Mouse (Mus musculus) heart, embryonic 16.5 days (tissue): Measurements from ENCODE around the gene Oprm1. TPM values are rescaled to one million over a fixed set of nuclear protein-coding genes. Genes with fewer than 3 reads are reported as not detected.
"Not testable (repeated sequence)": the region's sequence is repeated elsewhere in the genome, so short reads cannot be mapped to it uniquely, and the experiment has no call there.

Source experiments
- ATAC-seq: fragments of 200-750 bp; cut with Nextera tagmentation; replicated peaks from 2 replicates; pipeline ENCODE4 v1.8.0; 2017; ENCODE audit warnings: moderate number of reproducible peaks; ENCODE audit not compliant: insufficient read depth, low FRiP score; ENCODE audit errors: extremely low read depth
- H3K27ac ChIP-seq: fragments of 300-500 bp; sonication (generic); 2 replicates; pipeline ENCODE4 v1.5.1; 2014; ENCODE audit warnings: mild to moderate bottlenecking, low read length, control low read depth, moderate library complexity
- H3K27me3 ChIP-seq: fragments of 300-500 bp; sonication (generic); 2 replicates; pipeline ENCODE4 v1.6.1; 2014; ENCODE audit warnings: low read length, mixed read lengths; ENCODE audit not compliant: control insufficient read depth, insufficient read depth
- H3K36me3 ChIP-seq: fragments of 300-500 bp; sonication (generic); 2 replicates; pipeline ENCODE4 v1.6.1; 2014; ENCODE audit not compliant: control insufficient read depth, insufficient read depth
- H3K4me1 ChIP-seq: fragments of 300-500 bp; sonication (generic); 2 replicates; pipeline ENCODE4 v1.6.1; 2014; ENCODE audit warnings: low read length, mixed read lengths; ENCODE audit not compliant: control insufficient read depth, insufficient read depth
- H3K4me2 ChIP-seq: fragments of 300-500 bp; sonication (generic); 2 replicates; pipeline ENCODE4 v1.6.1; 2014; ENCODE audit warnings: low read depth, mild to moderate bottlenecking, control low read depth, low read length
- H3K4me3 ChIP-seq: fragments of 300-500 bp; sonication (generic); 2 replicates; pipeline ENCODE4 v1.5.1; 2014; ENCODE audit warnings: mild to moderate bottlenecking, control low read depth, low read length
- H3K9ac ChIP-seq: fragments of 300-500 bp; sonication (generic); 2 replicates; pipeline ENCODE4 v1.6.1; 2014; ENCODE audit warnings: low read length, control low read depth
- H3K9me3 ChIP-seq: fragments of 300-500 bp; sonication (generic); replicated peaks from 2 replicates; pipeline ENCODE4 v1.6.1; 2016; ENCODE audit warnings: low read length; ENCODE audit not compliant: control insufficient read depth
- WGBS: fragments of 180-500 bp; shearing (Covaris S2); extraction: QIAGEN DNeasy Blood & Tissue Kit; methylation state at CpG from one replicate; pipeline ENCODE4 v1.1.7; 2014; 5-methylcytosine and 5-hydroxymethylcytosine counted together
- polyA plus RNA-seq: library from polyadenylated mRNA; unstranded; fragments of >200 nt; fragmentation: Nextera tagmentation; extraction: Ambion mirVana; gene quantifications from 2 replicates; pipeline ENCODE4 v1.2.1, GENCODE M21; 2015

The Oprm1 gene
- polyA plus RNA-seq, 1 experiment from 2014 or later, result not detected

DNA sequence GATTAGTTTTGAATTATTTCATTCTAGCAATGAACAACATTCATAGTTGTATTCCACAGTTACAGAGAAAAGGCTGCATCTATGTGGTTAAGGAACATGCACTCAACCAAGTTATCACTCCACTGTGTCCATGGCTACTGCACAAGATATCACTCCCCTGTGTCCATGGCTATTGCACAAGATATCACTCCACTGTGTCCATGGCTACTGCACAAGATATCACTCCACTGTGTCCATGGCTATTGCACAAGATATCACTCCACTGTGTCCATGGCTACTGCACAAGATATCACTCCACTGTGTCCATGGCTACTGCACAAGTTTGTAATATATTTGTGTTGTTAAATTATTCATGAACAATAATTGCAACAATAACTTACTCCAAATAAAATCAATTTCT lies 245.6 kb downstream of the Oprm1 start:
- not testable (repeated sequence) for H3K36me3 ChIP-seq, H3K27ac ChIP-seq, H3K4me2 ChIP-seq, H3K4me3 ChIP-seq, H3K4me1 ChIP-seq, H3K9ac ChIP-seq, ATAC-seq, H3K27me3 ChIP-seq, H3K9me3 ChIP-seq

DNA sequence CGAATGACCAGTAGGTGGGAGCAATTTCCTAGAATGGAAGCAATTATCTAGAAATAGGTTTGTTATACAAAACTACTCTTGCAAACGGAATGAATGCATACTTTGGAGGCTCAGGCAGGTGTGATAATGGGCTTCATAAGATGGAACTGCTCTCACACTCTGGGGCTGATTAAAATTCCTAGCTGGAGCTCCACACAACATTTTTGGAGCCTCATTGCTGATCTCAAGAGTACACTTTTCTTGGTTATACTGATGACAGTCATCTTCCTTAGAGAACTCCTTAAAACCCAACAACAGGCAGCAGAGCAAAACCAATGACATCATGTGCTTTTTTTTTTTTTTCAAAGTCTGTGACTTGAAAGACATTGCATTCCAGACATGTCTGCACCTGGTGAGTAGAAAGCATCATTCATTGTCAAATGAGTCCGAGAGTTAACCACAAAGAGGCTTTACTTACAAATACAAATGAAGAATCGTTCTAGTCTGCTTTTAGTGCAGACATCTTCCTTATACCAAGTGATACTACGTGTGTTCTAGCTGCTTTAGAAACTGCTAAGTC lies 246.8 kb downstream of the Oprm1 start:
- WGBS, result 51% methylated on average over 5 of the region's 5 CpGs
- ATAC-seq, result no peak
- Histone ChIP-seq H3K36me3 (no peaks in the 10 kb centered on the region), H3K9me3 (peaks cover 7% of the 10 kb centered on the region), H3K27me3 (no peaks in the 10 kb centered on the region), H3K9ac (no peak overlapping the region), H3K4me3 (no peak overlapping the region), H3K4me1 (no peaks in the 10 kb centered on the region), H3K27ac (no peak overlapping the region), H3K4me2 (no peak overlapping the region)

DNA sequence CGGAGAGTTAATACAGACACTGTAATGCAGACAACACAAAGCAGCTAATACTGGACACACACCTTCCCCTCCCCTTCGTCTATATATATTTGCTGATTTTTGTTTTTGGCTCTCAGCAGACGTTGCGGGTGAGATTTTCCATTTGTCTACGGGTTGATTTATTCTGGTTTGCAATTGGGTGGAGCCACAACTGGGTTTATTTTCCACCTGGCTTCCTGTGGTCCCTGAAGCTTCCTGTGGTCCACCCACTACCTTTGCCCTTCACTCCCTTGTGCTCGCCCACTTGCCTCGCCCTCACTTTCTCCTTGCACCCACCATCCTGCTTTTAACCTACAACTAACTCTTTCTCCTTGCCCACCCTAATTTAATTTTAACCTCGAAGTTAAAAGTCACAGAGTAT lies 252.2 kb downstream of the Oprm1 start:
- ATAC-seq, result no peak
- no peaks in the 10 kb centered on the region for H3K4me1 ChIP-seq
- H3K27me3 ChIP-seq, result no peaks in the 10 kb centered on the region
- no peak overlapping the region for H3K4me3 ChIP-seq
- H3K4me2 ChIP-seq, result no peak overlapping the region
- peaks cover 7% of the 10 kb centered on the region for H3K9me3 ChIP-seq
- WGBS, result 79% methylated on average over 8 of the region's 8 CpGs
- no peaks in the 10 kb centered on the region for H3K36me3 ChIP-seq
- H3K27ac ChIP-seq, result no peak overlapping the region
- no peak overlapping the region for H3K9ac ChIP-seq

DNA sequence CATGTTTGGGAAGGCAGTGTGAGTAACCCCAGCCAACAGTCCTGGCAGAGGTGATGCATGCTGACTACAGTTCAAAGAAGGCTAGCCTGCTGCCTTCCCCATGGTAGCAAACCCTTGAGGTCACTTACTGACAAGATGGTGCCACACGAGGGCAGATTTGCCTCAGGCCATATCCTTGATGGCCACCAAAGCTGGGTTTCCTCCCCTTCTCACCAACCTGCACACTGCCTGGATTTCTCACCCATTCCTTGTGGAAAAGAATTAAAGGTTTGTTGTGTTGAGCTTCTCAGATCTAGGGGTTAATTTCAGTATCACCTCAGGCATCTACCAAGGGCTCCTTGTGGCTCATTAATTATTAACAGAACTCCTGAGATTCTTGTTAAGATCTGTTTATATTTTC lies 256.9 kb downstream of the Oprm1 start:
- no peak overlapping the region for H3K9ac ChIP-seq
- 36% methylated on average over 1 of the region's 1 CpGs for WGBS
- no peaks in the 10 kb centered on the region for H3K27me3 ChIP-seq
- H3K4me1 ChIP-seq, result no peaks in the 10 kb centered on the region
- H3K36me3 ChIP-seq, result no peaks in the 10 kb centered on the region
- no peak overlapping the region for H3K4me2 ChIP-seq
- H3K9me3 ChIP-seq, result no peaks in the 10 kb centered on the region
- H3K27ac ChIP-seq, result no peak overlapping the region
- no peak overlapping the region for H3K4me3 ChIP-seq
- ATAC-seq, result no peak

DNA sequence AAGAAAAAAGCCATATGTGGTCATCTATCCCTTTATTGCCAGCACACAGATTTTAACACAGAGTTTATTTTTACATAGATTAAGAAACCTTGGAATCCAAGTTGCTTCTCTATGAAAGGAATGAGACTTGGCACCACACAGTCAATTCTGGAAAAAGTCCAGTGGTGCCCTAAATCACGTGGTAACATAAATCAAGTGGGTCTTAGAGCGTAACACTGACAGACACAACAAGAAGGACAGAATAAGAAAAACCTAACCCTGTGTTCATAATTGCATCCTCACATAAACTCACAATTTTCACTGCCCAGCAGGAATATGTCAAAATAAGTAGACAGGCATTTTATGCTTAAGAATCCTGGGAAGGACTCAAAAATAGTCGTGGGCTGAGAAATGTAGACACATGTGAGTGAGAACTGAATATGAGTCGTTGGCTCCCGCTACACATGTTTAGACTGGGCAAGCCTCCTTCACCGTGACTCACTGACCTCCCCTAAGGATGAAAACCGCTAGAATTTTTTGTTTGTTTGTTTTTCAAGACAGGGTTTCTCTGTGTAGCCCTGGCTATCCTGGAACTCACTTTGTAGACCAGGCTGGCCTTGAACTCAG lies 261.6 kb downstream of the Oprm1 start:
- no peak overlapping the region for H3K27ac ChIP-seq

DNA sequence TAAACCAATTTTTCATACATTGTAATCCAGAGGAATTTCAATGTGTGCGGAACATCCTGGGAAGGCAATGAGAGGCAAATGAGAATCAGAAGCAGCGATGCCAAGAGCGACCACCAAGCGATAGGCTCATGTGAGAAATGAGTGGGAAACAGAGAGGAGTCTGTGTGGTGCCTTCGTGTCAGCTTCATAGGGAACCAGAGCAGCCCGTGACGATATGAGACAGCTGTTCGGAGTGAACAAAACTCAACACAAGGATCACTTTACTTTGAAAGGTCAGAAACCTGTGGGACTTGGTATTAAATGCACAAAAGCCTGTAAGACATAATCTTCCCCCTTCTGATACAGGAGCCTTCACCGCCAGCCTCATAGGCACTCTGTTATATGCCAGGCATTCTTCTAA lies 262.2 kb downstream of the Oprm1 start:
- Histone ChIP-seq H3K4me3 (no peak overlapping the region), H3K27me3 (no peaks in the 10 kb centered on the region), H3K9me3 (0 out of 2 replicates have a peak, but pooled peaks cover 3% of the 10 kb centered on the region), H3K27ac (no peak overlapping the region), H3K9ac (no peak overlapping the region), H3K4me2 (no peak overlapping the region), H3K36me3 (no peaks in the 10 kb centered on the region), H3K4me1 (no peaks in the 10 kb centered on the region)
- no peak for ATAC-seq
- WGBS, result 81% methylated on average over 9 of the region's 9 CpGs

More for the DNA sequence above, 261.6 kb downstream of the Oprm1 start:
- no peak for ATAC-seq
- no peak overlapping the region for H3K4me2 ChIP-seq
- no peaks in the 10 kb centered on the region for H3K36me3 ChIP-seq
- H3K9ac ChIP-seq, result no peak overlapping the region
- H3K27me3 ChIP-seq, result no peaks in the 10 kb centered on the region
- no peaks in the 10 kb centered on the region for H3K4me1 ChIP-seq
- H3K4me3 ChIP-seq, result no peak overlapping the region
- WGBS, result 54% methylated on average over 7 of the region's 7 CpGs
- 0 out of 2 replicates have a peak, but pooled peaks cover 3% of the 10 kb centered on the region for H3K9me3 ChIP-seq

DNA sequence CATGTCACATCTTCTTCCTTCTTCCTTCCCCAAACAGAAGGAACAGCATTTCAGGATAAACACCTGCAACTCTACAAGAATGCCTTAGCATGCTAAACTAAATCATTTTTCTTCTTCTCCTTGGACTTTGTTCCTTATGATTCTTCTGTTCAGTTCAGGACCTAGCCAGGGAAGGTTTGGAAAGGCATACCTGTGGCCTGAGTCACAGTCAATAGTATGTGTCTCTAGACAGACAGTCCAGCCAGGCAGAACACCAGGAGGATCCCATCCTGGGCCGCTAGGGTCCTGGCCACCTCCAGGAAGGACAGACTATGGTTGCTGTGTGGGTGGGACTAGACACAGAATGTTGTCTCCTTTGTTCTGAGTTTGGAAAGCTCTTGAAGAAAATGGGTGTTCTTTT lies 266.7 kb downstream of the Oprm1 start:
- H3K4me3 ChIP-seq, result no peak overlapping the region
- no peak overlapping the region for H3K4me2 ChIP-seq
- H3K9ac ChIP-seq, result no peak overlapping the region
- H3K27ac ChIP-seq, result no peak overlapping the region
- no peaks in the 10 kb centered on the region for H3K36me3 ChIP-seq
- H3K4me1 ChIP-seq, result no peaks in the 10 kb centered on the region
- H3K9me3 ChIP-seq, result 0 out of 2 replicates have a peak, but pooled peaks cover 3% of the 10 kb centered on the region
- no peak for ATAC-seq
- WGBS, result 70% methylated on average over 1 of the region's 1 CpGs
- no peaks in the 10 kb centered on the region for H3K27me3 ChIP-seq

DNA sequence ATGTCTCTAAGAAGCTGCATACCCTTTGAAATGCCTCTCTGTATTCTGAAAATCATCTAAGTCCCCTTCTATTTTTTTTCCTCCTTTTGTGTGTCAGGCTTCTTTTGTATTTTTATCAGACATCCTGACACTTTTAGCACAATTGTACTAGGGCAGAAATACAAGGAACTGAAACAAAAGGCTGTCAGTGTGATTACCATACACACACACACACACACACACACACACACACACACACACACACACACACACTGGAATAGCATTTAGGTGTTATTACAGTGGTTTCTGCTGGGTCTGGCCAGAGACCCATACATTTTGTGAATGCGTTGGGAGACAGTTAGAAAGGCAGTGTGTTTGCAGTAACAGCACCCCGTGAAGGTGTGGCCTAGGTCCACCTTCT lies 275.2 kb downstream of the Oprm1 start:
- 82% methylated on average over 2 of the region's 2 CpGs for WGBS
- H3K4me2 ChIP-seq, result no peak overlapping the region
- ATAC-seq, result no peak
- H3K4me3 ChIP-seq, result no peak overlapping the region
- H3K27me3 ChIP-seq, result no peaks in the 10 kb centered on the region
- no peaks in the 10 kb centered on the region for H3K9me3 ChIP-seq
- H3K36me3 ChIP-seq, result no peaks in the 10 kb centered on the region
- H3K4me1 ChIP-seq, result no peaks in the 10 kb centered on the region
- no peak overlapping the region for H3K27ac ChIP-seq
- no peak overlapping the region for H3K9ac ChIP-seq

DNA sequence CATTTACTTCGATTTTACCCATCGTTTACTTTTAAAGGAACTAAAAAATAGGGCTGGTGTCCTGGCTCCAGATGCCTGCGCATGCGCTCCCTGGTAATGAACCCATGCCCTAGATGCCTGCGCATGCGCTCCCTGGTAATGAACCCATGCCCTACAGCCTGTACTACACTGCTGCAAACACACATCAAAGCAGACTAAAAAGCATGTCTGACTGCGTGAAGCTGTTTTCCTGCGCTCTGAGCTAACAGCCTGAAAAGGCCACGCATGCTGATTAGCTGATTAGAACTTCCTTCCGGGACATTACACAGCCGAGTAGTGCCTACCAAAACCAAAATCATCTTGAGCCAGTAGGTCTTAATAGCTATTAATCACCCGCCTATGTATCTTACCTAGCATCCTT lies 277.2 kb downstream of the Oprm1 start:
- 75% methylated on average over 12 of the region's 12 CpGs for WGBS
- no peaks in the 10 kb centered on the region for H3K4me1 ChIP-seq

More for the DNA sequence above, 277.2 kb downstream of the Oprm1 start:
- H3K9me3 ChIP-seq, result no peaks in the 10 kb centered on the region
- H3K4me2 ChIP-seq, result no peak overlapping the region
- no peak for ATAC-seq
- H3K27ac ChIP-seq, result no peak overlapping the region
- no peak overlapping the region for H3K9ac ChIP-seq
- no peak overlapping the region for H3K4me3 ChIP-seq
- no peaks in the 10 kb centered on the region for H3K36me3 ChIP-seq
- no peaks in the 10 kb centered on the region for H3K27me3 ChIP-seq
